Mouse (Mus musculus): ENCODE data around the gene Fmn2.
A peak's percentile ranks its signal among the peaks of the same experiment; 100 is the strongest.

Gene Fmn2

GRCm38 (mm10) chr1:174501661-174502030 lies at the start of gene Fmn2:
Gene Fmn2 (plus strand): TSS chr1:174501825.
- DNase-seq (ENCODE audit: low spot score), result peak; percentile 95

- DNase-seq (ENCODE audit: low spot score), result no peak
Observed at GRCm38 (mm10) chr1:174455100-174455499, 46.5 kb upstream of the Fmn2 start.

- no peak for DNase-seq (ENCODE audit: low spot score)
Observed at GRCm38 (mm10) chr1:174465385-174465784, 36.2 kb upstream of the Fmn2 start.

- peak; percentile 56 for DNase-seq (ENCODE audit: low spot score)
Observed at GRCm38 (mm10) chr1:174466240-174466639, 35.4 kb upstream of the Fmn2 start.

- DNase-seq (ENCODE audit: low spot score), result peak; percentile 89
Observed at GRCm38 (mm10) chr1:174469736-174470135, 31.9 kb upstream of the Fmn2 start.

- DNase-seq (ENCODE audit: low spot score), result no peak
Observed at GRCm38 (mm10) chr1:174482567-174482966, 19.1 kb upstream of the Fmn2 start.

- DNase-seq (ENCODE audit: low spot score), result peak; percentile 38
Observed at GRCm38 (mm10) chr1:174500064-174500463, 1.6 kb upstream of the Fmn2 start.

DNA sequence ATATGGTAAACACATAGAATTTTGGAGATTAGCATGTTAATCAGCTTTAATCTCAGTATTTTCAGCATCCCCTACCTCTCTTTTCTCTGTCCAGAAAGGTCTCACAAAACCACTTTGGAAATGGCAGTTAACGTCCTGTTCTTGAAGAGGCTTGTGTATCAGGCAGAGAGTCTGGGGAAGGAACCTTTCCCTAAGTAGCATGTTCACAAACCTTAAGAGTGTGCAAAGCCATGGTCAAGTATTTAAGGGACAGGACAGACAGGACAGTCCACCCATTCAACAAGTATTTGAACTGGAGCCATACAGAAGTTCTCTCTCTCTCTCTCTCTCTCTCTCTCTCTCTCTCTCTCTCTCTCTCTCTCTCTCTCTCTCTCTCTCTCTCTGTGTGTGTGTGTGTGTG lies 614 bp upstream of the Fmn2 start:
- DNase-seq (ENCODE audit: low spot score), result peak; percentile 7

DNA sequence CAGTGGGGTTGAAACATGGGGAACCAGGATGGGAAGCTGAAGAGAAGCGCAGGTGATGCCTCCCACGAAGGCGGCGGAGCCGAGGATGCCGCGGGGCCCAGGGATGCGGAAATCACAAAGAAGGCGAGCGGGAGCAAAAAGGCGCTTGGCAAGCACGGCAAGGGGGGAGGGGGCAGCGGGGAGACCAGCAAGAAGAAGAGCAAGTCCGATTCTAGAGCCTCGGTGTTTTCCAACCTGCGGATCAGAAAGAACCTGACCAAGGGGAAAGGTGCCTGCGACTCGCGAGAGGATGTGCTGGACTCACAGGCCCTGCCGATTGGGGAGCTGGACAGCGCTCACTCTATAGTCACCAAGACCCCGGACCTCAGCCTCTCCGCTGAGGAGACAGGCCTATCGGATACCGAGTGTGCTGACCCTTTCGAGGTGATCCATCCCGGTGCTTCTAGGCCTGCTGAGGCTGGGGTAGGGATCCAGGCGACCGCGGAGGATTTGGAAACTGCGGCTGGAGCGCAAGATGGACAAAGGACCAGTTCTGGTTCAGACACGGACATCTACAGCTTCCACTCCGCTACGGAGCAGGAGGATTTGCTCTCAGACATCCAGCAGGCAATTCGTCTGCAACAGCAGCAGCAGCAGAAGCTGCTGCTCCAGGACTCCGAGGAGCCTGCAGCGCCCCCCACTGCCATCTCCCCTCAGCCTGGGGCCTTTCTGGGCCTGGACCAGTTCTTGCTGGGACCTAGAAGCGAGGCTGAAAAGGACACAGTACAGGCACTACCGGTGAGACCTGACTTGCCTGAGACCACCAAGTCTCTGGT lies 613 bp downstream of the Fmn2 start:
- DNase-seq (ENCODE audit: low spot score), result peak; percentile 55

DNA sequence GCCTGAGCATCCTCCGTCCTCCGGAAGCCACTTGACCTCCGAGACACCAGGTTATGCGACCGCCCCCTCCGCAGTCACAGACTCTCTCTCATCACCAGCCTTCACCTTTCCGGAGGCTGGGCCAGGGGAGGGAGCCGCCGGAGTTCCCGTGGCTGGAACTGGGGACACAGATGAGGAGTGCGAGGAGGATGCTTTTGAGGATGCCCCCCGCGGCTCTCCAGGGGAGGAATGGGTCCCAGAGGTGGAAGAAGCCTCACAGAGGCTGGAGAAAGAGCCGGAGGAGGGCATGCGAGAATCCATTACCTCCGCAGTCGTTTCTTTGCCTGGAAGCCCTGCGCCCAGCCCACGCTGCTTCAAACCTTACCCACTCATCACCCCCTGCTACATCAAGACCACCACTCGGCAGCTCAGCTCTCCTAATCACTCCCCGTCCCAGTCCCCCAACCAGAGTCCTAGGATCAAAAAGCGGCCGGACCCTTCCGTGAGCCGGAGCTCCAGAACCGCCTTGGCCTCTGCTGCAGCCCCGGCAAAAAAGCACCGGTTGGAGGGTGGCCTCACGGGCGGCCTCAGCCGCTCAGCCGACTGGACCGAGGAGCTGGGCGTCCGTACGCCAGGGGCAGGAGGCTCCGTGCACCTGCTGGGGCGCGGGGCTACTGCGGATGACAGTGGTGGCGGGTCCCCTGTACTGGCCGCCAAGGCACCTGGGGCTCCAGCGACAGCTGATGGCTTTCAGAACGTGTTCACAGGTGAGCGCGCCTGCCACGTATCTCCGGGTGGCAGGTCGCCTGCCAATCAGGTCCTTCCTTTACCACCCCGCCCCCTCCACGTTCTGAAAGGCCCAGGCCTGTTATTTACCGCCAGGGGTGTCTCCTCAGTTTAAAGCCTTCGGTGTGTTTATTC lies 1.5 kb downstream of the Fmn2 start:
- peak; percentile 53 for DNase-seq (ENCODE audit: low spot score)

GRCm38 (mm10) chr1:174508571-174509110 lies 7.0 kb downstream of the Fmn2 start:
- DNase-seq (ENCODE audit: low spot score), result no peak

DNA sequence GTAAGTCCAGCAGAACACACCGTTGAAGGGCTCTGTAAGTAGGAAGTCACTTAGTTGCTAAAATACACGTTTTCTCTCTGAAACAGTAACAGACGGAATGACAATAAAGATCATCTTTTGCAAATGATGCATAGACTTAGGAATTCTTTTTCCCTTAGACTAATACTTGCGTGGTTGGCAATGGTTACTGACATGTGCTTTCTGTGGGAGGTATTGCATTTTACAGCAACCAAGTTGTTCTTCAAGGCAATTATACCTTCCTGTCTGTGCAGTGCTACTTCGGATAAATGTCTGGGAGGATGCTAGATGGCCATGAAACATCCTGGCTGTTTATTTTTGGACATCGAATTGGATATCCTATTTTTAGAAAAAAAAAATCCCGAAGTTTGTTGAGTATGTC lies 11.8 kb downstream of the Fmn2 start:
- no peak for DNase-seq (ENCODE audit: low spot score)

DNA sequence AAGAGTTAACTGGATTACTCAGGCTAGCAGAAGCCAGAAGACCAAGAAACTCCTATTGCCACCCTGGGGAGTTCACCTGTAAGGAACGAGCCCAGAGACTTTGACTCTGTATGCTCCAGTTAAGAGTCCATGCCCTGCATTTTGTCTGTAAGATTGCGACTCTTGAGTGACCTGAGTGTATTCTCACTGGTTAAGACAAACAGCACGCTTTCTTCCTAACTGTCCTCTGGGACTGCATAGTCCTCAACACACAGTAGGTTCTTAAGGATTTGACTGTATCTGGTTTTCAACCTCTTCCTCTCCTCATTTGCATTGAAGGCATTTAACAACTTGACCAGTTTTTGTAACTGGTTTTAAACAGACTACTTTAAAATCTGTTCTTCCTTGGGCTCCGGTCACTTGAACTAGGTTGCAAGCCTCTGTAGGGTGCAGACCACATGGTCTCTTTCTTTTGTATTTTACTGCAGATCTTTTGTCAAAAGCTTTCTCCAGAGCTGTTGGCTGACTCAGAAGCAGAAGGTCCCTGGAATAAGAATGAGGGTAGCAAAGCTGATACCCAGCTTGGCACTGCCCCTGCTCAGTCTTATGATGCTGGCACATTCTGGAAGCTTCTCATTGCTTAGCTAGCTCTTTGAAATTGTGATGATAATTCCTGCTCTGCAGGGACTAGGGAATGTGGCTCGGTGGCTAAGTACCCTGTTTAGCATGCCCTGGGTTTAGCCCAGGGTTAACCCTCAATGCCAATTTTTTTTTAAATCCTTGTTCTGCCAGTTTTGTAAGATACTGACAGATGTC lies 20.5 kb downstream of the Fmn2 start:
- no peak for DNase-seq (ENCODE audit: low spot score)

DNA sequence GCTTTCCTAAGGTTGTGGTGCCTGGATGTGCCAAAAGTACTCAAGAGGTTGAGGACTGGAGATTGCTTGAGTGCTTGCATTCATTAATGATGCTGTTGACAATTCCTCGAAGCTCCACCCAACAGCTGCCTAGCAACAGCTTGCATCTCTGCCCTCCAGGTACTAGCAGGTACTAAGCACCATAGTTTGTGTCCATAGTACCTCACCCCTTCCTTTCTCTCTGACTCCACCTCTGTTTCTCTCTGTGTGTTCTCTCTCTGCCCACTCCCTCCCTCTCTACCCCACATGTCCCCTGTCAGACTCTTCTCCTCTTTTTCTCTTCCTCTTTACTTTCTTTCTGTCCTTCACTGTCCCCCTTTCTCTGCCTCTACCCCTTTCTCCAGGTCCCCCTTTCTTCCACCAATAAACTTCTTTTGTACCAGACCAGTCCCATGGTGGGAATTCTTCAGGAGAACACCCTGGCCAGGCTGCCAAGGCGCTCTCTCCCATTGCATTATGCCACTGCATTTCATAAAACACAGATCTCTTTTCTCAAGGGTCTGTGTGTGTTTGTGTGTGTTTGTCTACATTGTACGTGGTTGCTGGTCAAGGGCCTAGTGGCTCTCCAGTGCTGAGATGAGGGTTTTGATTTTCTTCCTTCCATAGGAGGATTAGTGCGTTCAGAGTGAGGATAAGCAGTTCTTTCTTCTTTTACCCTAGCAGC lies 21.3 kb downstream of the Fmn2 start:
- no peak for DNase-seq (ENCODE audit: low spot score)

DNA sequence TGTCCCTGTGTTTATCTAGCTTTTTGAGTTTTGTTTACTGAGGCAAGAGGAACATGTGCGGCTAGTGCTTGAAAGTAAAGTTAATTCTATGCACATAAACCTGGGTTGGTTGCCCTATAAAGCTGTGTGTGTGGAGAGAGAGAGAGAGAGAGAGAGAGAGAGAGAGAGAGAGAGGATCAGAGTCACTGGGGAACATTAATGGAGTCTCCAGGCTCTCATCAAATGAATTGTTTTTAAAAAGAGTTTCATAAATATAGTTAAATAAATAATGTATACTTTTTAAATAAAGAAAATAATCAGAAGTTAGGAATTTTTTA lies 21.8 kb downstream of the Fmn2 start:
- DNase-seq (ENCODE audit: low spot score), result no peak

DNA sequence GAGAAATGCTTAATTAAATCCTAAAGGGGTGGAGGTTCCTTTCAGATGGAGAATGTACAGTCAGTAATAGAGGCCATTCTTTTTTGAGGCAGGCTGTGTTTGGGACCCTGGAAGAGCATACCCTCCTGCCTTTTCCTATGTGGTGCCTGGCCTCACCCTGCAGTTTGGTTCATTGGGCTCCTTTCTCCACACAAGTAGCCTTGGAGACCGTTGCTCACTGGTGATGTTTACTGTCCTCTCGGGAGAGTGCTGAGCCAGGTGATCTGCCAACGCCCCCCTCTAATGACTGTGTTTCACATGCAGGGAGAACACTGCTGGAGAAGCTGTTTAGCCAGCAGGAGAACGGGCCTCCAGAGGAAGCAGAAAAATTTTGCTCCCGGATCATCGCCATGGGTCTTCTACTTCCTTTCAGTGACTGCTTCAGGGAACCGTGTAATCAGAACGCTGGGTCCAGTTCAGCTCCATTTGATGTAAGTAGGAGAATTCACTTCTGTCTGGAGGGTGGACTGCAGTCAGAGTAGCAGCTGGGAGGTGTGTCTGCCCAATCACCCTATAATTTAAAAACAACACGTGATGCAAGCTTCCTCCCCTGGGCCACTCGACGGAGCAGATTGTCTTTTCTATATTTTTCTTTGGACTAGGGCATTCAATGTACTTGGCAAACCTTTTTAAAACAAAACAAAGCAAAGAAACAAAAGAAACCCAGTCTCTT lies 35.3 kb downstream of the Fmn2 start:
- no peak for DNase-seq (ENCODE audit: low spot score)

GRCm38 (mm10) chr1:174537491-174537890 lies 35.9 kb downstream of the Fmn2 start:
- DNase-seq (ENCODE audit: low spot score), result no peak

DNA sequence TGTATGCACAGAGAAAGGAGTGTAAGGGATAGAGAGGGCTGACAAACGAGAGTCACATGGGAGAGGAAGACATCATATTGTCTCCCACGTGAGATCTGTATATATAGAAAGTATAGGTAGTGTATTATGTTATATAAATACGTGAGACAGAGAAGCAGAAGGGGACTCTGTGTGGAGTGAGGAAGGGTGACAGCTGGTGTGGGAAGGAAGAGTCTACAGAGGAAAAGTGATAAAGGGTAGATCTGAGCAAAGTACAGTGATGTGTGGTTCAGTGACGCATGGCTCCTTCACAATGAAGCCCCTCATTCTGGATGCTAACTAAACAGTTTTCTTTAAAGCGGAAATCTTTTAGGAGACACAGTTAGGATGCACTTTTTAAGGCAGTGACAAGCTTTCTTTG lies 46.7 kb downstream of the Fmn2 start:
- no peak for DNase-seq (ENCODE audit: low spot score)

DNA sequence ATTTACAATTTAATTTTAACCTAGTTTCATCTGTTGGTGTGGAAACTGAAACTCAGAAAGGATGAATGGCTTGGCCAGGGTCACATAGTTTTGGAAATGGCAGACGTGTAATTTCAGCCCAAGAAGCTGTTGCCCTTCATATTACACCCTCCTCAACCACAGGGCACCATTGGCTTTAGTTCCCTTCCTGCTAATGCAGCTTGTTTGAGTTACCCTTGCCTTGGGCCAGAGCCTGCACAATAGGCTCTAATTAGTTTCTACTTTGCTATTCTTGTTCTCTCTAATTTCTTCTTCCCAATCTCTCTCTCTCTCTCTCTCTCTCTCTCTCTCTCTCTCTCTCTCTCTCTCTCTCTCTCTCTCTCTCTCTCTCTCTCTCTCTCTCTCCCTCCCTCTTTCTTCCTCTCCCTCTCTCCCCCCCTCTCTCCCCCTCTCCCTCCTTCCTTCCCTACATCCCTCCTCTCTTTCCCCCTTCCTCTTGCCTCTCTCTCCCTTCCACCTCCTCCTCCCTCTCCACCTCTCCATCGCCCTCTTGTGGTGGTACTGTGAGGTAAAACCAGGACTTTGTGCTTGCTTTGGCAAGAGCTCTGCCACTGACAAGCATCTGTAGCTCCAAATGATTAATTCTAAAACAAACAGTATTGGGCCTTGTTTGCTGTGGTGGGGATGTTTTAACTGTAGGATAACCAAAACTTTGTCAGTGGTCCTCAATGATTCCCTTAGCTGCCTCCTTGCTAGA lies 51.8 kb downstream of the Fmn2 start:
- peak; percentile 75 for DNase-seq (ENCODE audit: low spot score)

- no peak for DNase-seq (ENCODE audit: low spot score)
Observed at GRCm38 (mm10) chr1:174555412-174555811, 53.8 kb downstream of the Fmn2 start.
